Mouse (Mus musculus): ENCODE results near the gene Cdc5l.

Gene Cdc5l

GRCm38 (mm10) chr17:45364871-45365270, 68.7 kb downstream of the Cdc5l start:
- DNase-seq (ENCODE audit: low spot score in 2 of 2): no peak

- no peak for DNase-seq (ENCODE audit: low spot score in 2 of 2)
These were observed 72.6 kb downstream of the Cdc5l start for GRCm38 (mm10) chr17:45360950-45361349.

- DNase-seq (ENCODE audit: low spot score in 2 of 2): peak; percentile 22 to 71
These were observed 74.1 kb downstream of the Cdc5l start for GRCm38 (mm10) chr17:45359443-45359842.

GRCm38 (mm10) chr17:45356431-45356830, 77.1 kb downstream of the Cdc5l start:
- DNase-seq (ENCODE audit: low spot score in 2 of 2): no peak

GRCm38 (mm10) chr17:45347951-45348350, 85.6 kb downstream of the Cdc5l start:
- no peak for DNase-seq (ENCODE audit: low spot score in 2 of 2)
